Mouse (Mus musculus) right cerebral cortex, adult 18-20 months (tissue): ENCODE data around the gene Zfp365.

Experiments
- DNase-seq: peaks from one replicate; pipeline ENCODE4 v3.0.0; 2022; ENCODE audit warnings: mixed read lengths

Gene Zfp365

DNA sequence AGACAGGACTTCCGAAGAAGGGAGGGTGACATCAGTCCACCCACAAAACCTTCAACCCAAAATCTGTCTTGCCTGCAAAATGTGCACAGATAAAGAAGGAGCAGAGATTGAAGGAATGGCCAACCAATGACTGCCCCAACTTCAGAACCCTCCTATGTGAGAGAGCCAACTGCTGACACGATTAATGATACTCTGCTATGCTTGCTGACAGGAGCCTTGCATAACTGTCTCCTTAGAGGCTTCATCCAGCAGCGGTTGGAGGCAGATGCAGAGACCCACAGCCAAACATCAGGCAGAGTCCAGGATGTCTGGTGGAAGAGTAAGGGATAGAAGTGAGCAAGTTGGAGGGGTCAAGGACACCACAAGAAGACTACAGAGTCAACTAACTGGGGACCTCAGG lies 73.3 kb downstream of the Zfp365 start:
- no peak for DNase-seq

DNA sequence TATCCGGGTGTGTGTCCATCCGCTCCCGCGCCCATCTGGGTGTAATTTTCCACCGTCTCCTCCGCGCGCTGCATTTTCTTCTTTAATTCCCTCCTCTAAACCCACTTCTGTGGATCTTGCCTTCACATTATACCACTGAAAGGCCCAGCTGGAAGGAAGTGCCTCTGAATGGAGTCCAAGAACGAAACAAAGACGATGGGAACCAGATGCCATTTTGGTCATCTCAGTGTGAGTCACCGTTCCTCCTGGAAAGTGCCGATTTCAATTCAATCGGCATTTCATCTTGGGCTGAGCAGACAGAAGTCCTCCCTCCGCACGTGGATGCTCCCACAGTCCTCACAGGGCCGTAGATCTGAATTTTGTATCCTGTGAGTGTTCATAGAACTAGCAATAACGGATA lies 76.0 kb downstream of the Zfp365 start:
- peak; percentile 22 for DNase-seq
